Mouse (Mus musculus): ENCODE measurements around the gene Rab11fip3.

- TF ChIP-seq GATA1 (IDR thresholded peaks at IDR 0.05; ENCODE audit: borderline replicate concordance, low read length) (no peak), FLI1 (IDR thresholded peaks at IDR 0.05; ENCODE audit: low read length) (no peak)
These were observed 101.7 kb downstream of the Rab11fip3 start for GRCm38 (mm10) chr17:25967652-25968051.
